Mouse (Mus musculus) embryonic facial prominence, embryonic 14.5 days (tissue): ENCODE results near the gene Morc2a. TPM values are rescaled to one million over a fixed set of nuclear protein-coding genes. Genes with fewer than 3 reads are reported as not detected.

Source experiments
- ATAC-seq: fragments of 200-750 bp; cut with Nextera tagmentation; 2 replicates; pipeline ENCODE4 v1.8.0; 2017; ENCODE audit warnings: low read depth, moderate number of reproducible peaks, moderate TSS enrichment
- DNase-seq: peaks from one replicate; pipeline ENCODE4 v3.0.0-alpha.2; 2015; ENCODE audit warnings: low spot score
- H3K27ac ChIP-seq: fragments of 300-500 bp; sonication (generic); replicated peaks from 2 replicates; pipeline ENCODE4 v1.5.1; 2014; ENCODE audit warnings: low read depth, mild to moderate bottlenecking, low read length, moderate library complexity
- H3K27me3 ChIP-seq: fragments of 300-500 bp; sonication (generic); replicated peaks from 2 replicates; pipeline ENCODE4 v1.6.1; 2014; ENCODE audit warnings: low read length; ENCODE audit not compliant: control insufficient read depth, insufficient read depth
- H3K36me3 ChIP-seq: fragments of 300-500 bp; sonication (generic); 2 replicates; pipeline ENCODE4 v1.6.1; 2014; ENCODE audit warnings: low read length, mixed read lengths; ENCODE audit not compliant: control insufficient read depth, insufficient read depth
- H3K4me1 ChIP-seq: fragments of 300-500 bp; sonication (generic); 2 replicates; pipeline ENCODE4 v1.6.1; 2014; ENCODE audit warnings: antibody characterized with exemption, low read length; ENCODE audit not compliant: control insufficient read depth, insufficient read depth
- H3K4me2 ChIP-seq: fragments of 300-500 bp; sonication (generic); 2 replicates; pipeline ENCODE4 v1.6.1; 2014; ENCODE audit warnings: low read depth, mild to moderate bottlenecking, low read length, moderate library complexity, mixed read lengths
- H3K4me3 ChIP-seq: fragments of 300-500 bp; sonication (generic); 2 replicates; pipeline ENCODE4 v1.5.1; 2014; ENCODE audit warnings: low read depth, mild to moderate bottlenecking, low read length
- H3K9ac ChIP-seq: fragments of 300-500 bp; sonication (generic); 2 replicates; pipeline ENCODE4 v1.6.1; 2014; ENCODE audit warnings: low read depth, mild to moderate bottlenecking, low read length, moderate library complexity, mixed read lengths
- H3K9me3 ChIP-seq: fragments of 300-500 bp; sonication (generic); 2 replicates; pipeline ENCODE4 v1.6.1; 2016; ENCODE audit warnings: low read length; ENCODE audit not compliant: control insufficient read depth
- WGBS: fragments of 180-500 bp; shearing (Covaris S2); extraction: QIAGEN DNeasy Blood & Tissue Kit; methylation state at CpG from one replicate; pipeline ENCODE4 v1.1.7; 2014; 5-methylcytosine and 5-hydroxymethylcytosine counted together
- polyA plus RNA-seq: library from polyadenylated mRNA; unstranded; fragments of >200 nt; fragmentation: Nextera tagmentation; extraction: Ambion mirVana; gene quantifications from 2 replicates; pipeline ENCODE4 v1.2.1, GENCODE M21; 2014

Gene Morc2a
- polyA plus RNA-seq, 1 experiment from 2014 or later, result 20.9 TPM

DNA sequence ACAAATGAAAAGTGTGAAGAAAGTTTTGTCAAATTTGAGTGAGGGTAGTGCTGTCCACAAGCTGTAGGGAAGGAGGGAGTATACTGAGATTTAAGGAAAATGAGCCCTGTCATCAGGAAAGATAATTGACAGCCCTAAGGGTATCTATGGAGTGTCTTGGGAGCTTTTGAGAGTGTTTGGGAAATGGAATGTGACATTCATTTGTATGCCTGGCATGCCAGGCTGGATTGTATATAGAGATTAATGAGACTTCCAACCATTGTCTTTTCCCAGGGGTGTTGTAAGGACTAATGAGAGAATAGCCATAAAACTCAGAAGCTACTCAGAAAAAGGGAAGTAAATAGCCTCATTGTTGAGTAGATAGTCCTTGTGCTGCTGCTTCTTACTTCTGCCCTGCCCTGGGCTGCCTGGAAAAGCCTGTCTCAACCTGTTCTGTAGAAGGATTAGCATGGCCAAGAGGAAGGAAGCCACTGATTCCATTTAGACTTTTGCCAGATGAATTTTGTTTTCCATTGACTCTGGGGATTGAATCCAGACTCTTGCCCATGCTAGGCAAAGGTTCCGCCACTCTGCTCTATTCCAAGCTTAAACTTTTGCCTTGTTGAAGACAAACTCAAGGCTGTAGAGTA lies 22.1 kb downstream of the Morc2a start:
- Histone ChIP-seq H3K36me3 (peaks cover 99% of the 10 kb centered on the region), H3K4me2 (no peak overlapping the region), H3K27me3 (no peaks in the 10 kb centered on the region), H3K27ac (no peak overlapping the region), H3K4me3 (no peak overlapping the region), H3K4me1 (no peaks in the 10 kb centered on the region), H3K9ac (no peak overlapping the region), H3K9me3 (no peaks in the 10 kb centered on the region)
- WGBS, result 94% methylated on average over 1 of the region's 1 CpGs
- ATAC-seq, result no peak
- DNase-seq, result no peak

DNA sequence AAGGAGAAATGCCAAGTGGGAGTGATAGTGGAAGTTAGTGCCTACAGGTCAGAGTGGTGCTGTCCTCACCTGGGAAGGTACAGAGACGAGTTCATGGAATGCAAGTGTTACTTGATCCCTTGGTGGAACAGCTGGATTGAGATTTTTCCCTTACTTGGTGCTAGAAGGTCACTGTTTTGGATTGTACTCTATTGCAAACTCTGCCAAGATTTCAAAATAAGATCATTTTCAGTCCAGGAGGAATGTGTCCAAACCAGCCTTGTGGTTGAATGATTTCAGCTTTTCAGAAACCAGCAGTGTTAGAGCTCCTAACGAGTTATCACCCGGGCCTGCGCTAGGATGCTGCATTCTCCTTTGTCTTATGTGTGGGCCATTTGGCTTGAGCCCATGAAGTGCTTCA lies 25.6 kb downstream of the Morc2a start:
- no peak for ATAC-seq
- H3K27ac ChIP-seq, result no peak overlapping the region
- H3K4me3 ChIP-seq, result no peak overlapping the region
- no peak for DNase-seq
- H3K4me1 ChIP-seq, result no peaks in the 10 kb centered on the region
- no peaks in the 10 kb centered on the region for H3K27me3 ChIP-seq
- H3K9me3 ChIP-seq, result no peaks in the 10 kb centered on the region
- H3K4me2 ChIP-seq, result no peak overlapping the region
- H3K9ac ChIP-seq, result no peak overlapping the region
- peaks cover 99% of the 10 kb centered on the region for H3K36me3 ChIP-seq
- WGBS, result 73% methylated on average over 4 of the region's 4 CpGs

DNA sequence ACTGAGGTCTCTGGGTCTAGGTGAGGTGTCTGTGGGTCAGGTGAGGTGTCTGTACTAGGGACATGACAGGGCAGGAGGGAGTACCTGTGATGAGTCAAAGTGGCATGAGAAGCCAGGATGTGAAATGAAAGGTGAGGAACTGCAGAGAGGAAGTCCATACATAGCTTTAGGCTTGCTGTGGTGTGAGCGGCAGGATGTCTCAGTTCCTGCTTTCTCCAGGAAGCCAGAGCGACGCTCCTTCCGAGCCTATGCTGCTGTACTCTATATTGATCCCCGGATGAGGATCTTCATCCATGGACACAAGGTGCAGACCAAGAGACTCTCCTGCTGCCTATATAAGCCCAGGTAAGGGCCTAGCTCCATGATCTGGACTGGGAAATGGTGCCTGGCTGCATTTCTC lies 27.4 kb downstream of the Morc2a start:
- Histone ChIP-seq H3K4me2 (no peak overlapping the region), H3K9ac (no peak overlapping the region), H3K27ac (no peak overlapping the region), H3K4me1 (no peaks in the 10 kb centered on the region), H3K4me3 (no peak overlapping the region), H3K27me3 (no peaks in the 10 kb centered on the region), H3K36me3 (peaks cover 99% of the 10 kb centered on the region), H3K9me3 (no peaks in the 10 kb centered on the region)
- 97% methylated on average over 5 of the region's 5 CpGs for WGBS
- no peak for DNase-seq
- no peak for ATAC-seq

DNA sequence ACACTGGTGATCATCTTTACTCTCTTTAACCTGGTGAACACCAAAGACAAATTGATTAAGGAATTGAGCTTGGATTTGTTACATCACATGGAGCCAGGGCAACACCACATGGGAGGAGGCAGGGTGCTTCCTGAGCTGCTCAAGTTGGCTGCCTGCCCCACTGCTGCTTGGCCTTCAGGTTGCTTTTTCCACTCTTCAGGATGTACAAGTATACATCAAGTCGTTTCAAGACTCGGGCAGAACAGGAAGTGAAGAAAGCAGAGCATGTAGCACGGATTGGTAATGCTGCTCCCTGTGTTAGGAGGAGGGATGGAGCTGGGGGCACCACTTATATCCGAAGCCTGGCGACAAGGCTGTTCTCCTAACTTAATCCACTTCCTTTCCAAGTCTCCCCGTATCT lies 28.2 kb downstream of the Morc2a start:
- ATAC-seq (no peak), DNase-seq (no peak)
- Histone ChIP-seq H3K36me3 (peaks cover 98% of the 10 kb centered on the region), H3K27ac (no peak overlapping the region), H3K4me3 (no peak overlapping the region), H3K9me3 (no peaks in the 10 kb centered on the region), H3K27me3 (no peaks in the 10 kb centered on the region), H3K4me1 (no peaks in the 10 kb centered on the region), H3K4me2 (no peak overlapping the region), H3K9ac (no peak overlapping the region)
- WGBS, result 81% methylated on average over 6 of the region's 6 CpGs

DNA sequence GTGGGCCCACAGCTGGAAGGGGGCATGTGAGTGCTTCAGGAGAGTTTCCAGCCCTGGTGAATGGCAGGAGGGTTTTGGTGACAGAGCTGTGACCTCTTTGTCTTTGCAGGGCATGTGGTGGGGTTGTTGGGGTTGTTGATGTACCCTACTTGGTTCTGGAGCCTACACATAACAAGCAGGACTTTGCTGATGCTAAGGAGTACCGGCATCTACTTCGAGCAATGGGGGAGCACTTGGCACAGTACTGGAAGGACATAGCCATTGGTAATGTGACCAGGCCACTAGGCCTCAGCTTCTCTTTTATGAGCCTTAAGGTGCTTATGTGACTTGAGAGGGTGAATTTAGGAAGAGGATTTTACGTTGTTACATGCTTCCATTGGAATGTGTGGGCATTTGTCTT lies 30.8 kb downstream of the Morc2a start:
- H3K4me2 ChIP-seq, result no peak overlapping the region
- no peak overlapping the region for H3K9ac ChIP-seq
- peaks cover 98% of the 10 kb centered on the region for H3K36me3 ChIP-seq
- H3K9me3 ChIP-seq, result no peaks in the 10 kb centered on the region
- no peak overlapping the region for H3K4me3 ChIP-seq
- DNase-seq, result no peak
- 100% methylated on average over 3 of the region's 3 CpGs for WGBS
- H3K27ac ChIP-seq, result no peak overlapping the region
- H3K4me1 ChIP-seq, result no peaks in the 10 kb centered on the region
- no peak for ATAC-seq
- H3K27me3 ChIP-seq, result no peaks in the 10 kb centered on the region

DNA sequence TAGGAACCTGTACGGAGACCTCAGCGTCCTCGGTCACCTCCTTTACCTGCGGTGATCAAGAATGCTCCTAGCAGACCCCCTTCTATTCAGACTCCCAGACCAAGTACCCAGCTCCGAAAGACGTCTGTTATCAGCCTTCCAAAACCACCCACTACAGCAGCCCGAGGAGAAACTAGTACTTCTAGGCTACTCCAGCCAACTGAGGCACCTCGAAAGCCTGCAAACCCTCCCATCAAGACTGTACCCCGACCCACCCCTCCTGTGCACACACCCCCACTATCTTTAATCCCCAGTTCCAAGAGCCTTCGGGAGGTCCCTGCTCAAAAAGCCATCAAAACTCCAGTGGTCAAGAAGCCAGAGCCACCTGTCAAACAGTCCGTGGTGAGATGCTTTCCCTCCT lies 34.7 kb downstream of the Morc2a start:
- Histone ChIP-seq H3K27me3 (no peaks in the 10 kb centered on the region), H3K9me3 (no peaks in the 10 kb centered on the region), H3K9ac (no peak overlapping the region), H3K4me3 (no peak overlapping the region), H3K36me3 (peaks cover 96% of the 10 kb centered on the region), H3K27ac (no peak overlapping the region), H3K4me1 (no peaks in the 10 kb centered on the region), H3K4me2 (no peak overlapping the region)
- 93% methylated on average over 11 of the region's 11 CpGs for WGBS
- no peak for DNase-seq
- no peak for ATAC-seq

DNA sequence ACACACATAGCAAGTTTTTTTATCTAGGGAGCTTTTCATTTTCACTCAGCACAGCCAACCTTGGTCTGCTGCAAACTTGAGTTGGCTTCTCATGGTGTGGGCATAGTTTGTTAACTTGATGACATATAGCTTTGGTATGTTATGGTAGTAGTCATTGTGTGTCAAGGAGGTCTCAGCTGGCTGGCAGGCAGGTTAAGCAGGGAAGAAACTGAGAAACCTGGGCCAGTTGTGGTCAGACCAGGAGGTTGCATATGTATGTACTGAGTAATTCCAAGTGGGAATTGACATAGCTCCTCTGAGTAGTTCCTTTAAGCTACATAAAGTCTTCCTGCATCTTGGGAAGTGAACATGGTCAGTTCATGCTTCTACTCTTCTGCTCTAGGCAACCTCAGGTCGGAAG lies 35.2 kb downstream of the Morc2a start:
- H3K27me3 ChIP-seq, result no peaks in the 10 kb centered on the region
- ATAC-seq, result no peak
- no peak for DNase-seq
- H3K4me1 ChIP-seq, result no peaks in the 10 kb centered on the region
- no peak overlapping the region for H3K27ac ChIP-seq
- H3K36me3 ChIP-seq, result peaks cover 97% of the 10 kb centered on the region
- no peak overlapping the region for H3K4me2 ChIP-seq
- H3K9ac ChIP-seq, result no peak overlapping the region
- 90% methylated on average over 1 of the region's 1 CpGs for WGBS
- H3K9me3 ChIP-seq, result no peaks in the 10 kb centered on the region
- no peak overlapping the region for H3K4me3 ChIP-seq

DNA sequence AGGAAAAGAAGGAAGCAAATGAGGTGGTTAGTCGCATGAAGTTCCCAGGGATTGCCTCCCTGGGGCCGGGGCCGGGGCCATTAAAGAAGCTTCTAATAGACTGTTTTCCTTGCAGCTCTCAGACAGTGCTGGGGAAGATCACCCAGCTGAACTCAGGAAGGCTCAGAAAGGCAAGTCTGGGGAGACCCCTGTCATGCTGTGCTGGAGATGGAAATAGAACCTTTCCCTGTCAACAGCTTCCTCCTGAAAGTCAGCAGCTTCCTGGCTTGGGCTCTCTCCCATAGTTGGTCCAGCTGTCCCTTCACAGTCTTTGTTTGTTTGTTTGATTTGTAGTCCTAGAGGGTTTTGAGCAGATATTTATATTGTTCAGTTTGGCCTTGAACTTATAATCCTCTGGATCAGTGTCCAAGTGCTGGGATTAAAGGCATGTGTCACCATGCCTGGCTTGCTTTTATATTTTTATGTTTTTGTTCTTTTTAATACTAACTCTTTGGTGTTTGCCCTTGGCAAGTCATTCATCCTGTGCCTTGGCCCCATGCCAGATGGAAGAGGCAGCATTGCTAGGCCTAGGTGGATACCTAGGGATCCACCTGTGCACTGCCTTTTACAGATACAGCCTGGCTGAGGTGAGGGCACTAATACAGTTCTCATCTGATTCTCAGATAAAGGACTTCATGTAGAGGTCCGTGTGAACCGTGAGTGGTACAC lies 35.9 kb downstream of the Morc2a start:
- Histone ChIP-seq H3K4me3 (no peak overlapping the region), H3K4me2 (no peak overlapping the region), H3K9me3 (no peaks in the 10 kb centered on the region), H3K4me1 (no peaks in the 10 kb centered on the region), H3K27me3 (no peaks in the 10 kb centered on the region), H3K27ac (no peak overlapping the region), H3K36me3 (peaks cover 97% of the 10 kb centered on the region), H3K9ac (no peak overlapping the region)
- ATAC-seq, result no peak
- 89% methylated on average over 5 of the region's 5 CpGs for WGBS
- DNase-seq, result no peak

DNA sequence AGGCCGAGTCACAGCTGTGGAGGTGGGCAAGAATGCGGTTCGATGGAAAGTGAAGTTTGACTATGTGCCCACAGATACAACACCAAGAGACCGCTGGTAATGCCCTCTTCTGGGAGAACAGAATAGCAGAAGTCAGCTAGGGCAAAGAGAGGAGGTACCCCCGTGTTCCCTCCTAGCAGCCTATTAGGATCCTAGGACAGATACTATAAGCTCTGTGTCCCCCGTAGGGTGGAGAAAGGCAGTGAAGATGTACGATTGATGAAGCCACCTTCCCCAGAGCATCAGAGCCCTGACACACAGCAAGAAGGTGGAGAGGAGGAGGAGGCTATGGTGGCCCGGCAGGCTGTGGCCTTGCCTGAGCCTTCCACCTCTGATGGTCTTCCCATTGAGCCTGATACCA lies 36.4 kb downstream of the Morc2a start:
- H3K4me2 ChIP-seq, result no peak overlapping the region

More for the DNA sequence above, 36.4 kb downstream of the Morc2a start:
- H3K4me1 ChIP-seq, result no peaks in the 10 kb centered on the region
- H3K27me3 ChIP-seq, result no peaks in the 10 kb centered on the region
- no peak overlapping the region for H3K9ac ChIP-seq
- ATAC-seq (no peak), DNase-seq (no peak)
- H3K36me3 ChIP-seq, result peaks cover 97% of the 10 kb centered on the region
- WGBS, result 98% methylated on average over 8 of the region's 8 CpGs
- no peak overlapping the region for H3K4me3 ChIP-seq
- H3K27ac ChIP-seq, result no peak overlapping the region
- H3K9me3 ChIP-seq, result no peaks in the 10 kb centered on the region
